Mouse (Mus musculus): Measurements from ENCODE around the gene Acsm2. TPM values are rescaled to one million over a fixed set of nuclear protein-coding genes. Genes with fewer than 3 reads are reported as not detected.

Acsm2 gene
- polyA plus RNA-seq, 1 experiment from 2014 or later = not detected

- H3K4me1 ChIP-seq (ENCODE audit: control insufficient read depth, insufficient read depth, low read length) = no peaks in the 10 kb centered on the region
- no peaks in the 10 kb centered on the region for H3K27me3 ChIP-seq (replicated peaks; ENCODE audit: control insufficient read depth, insufficient read depth, low read length)
Measured at GRCm38 (mm10) chr7:119523389-119523788, 30.8 kb upstream of the Acsm2 start, which contains the start of gene Pdilt. Gene Pdilt (minus strand): TSS chr7:119523489.

GRCm38 (mm10) chr7:119525881-119526281 lies 28.3 kb upstream of the Acsm2 start:
- no peak for ATAC-seq (ENCODE audit: low read depth)
- no peaks in the 10 kb centered on the region for H3K4me1 ChIP-seq (ENCODE audit: control insufficient read depth, insufficient read depth, low read length)
- no peak overlapping the region for H3K9ac ChIP-seq (ENCODE audit: low read depth, low read length)
- H3K4me3 ChIP-seq (ENCODE audit: low read depth, low read length) = no peak overlapping the region
- H3K4me2 ChIP-seq (ENCODE audit: low read depth, low read length) = no peak overlapping the region
- no peaks in the 10 kb centered on the region for H3K27me3 ChIP-seq (replicated peaks; ENCODE audit: control insufficient read depth, insufficient read depth, low read length)
- WGBS = 15% methylated on average over 2 of the region's 2 CpGs
- H3K36me3 ChIP-seq (ENCODE audit: control insufficient read depth, insufficient read depth, low read length) = no peaks in the 10 kb centered on the region
- no peak overlapping the region for H3K27ac ChIP-seq (replicated peaks; ENCODE audit: low read depth, low read length)
- no peaks in the 10 kb centered on the region for H3K9me3 ChIP-seq (ENCODE audit: control insufficient read depth, low read length)
- DNase-seq (ENCODE audit: low spot score) = no peak

More at GRCm38 (mm10) chr7:119523389-119523788, 30.8 kb upstream of the Acsm2 start, which contains the start of gene Pdilt:
- H3K4me2 ChIP-seq (ENCODE audit: low read depth, low read length) = no peak within 1 kb of the TSS
- ATAC-seq (ENCODE audit: low read depth) = no peak
- H3K9me3 ChIP-seq (ENCODE audit: control insufficient read depth, low read length) = no peaks in the 10 kb centered on the region
- DNase-seq (ENCODE audit: low spot score) = no peak
- WGBS = 52% methylated on average over 4 of the region's 4 CpGs
- H3K27ac ChIP-seq (replicated peaks; ENCODE audit: low read depth, low read length) = no peak within 1 kb of the TSS
- no peak within 1 kb of the TSS for H3K9ac ChIP-seq (ENCODE audit: low read depth, low read length)
- no peaks in the 10 kb centered on the region for H3K36me3 ChIP-seq (ENCODE audit: control insufficient read depth, insufficient read depth, low read length)
- H3K4me3 ChIP-seq (ENCODE audit: low read depth, low read length) = no peak within 1 kb of the TSS

- H3K4me2 ChIP-seq (ENCODE audit: low read depth, low read length) = no peak overlapping the region
- no peaks in the 10 kb centered on the region for H3K4me1 ChIP-seq (ENCODE audit: control insufficient read depth, insufficient read depth, low read length)
- no peak for ATAC-seq (ENCODE audit: low read depth)
- no peaks in the 10 kb centered on the region for H3K36me3 ChIP-seq (ENCODE audit: control insufficient read depth, insufficient read depth, low read length)
- DNase-seq (ENCODE audit: low spot score) = no peak
- WGBS = 67% methylated on average over 13 of the region's 13 CpGs
- no peak overlapping the region for H3K27ac ChIP-seq (replicated peaks; ENCODE audit: low read depth, low read length)
- H3K27me3 ChIP-seq (replicated peaks; ENCODE audit: control insufficient read depth, insufficient read depth, low read length) = no peaks in the 10 kb centered on the region
- H3K9ac ChIP-seq (ENCODE audit: low read depth, low read length) = no peak overlapping the region
- H3K9me3 ChIP-seq (ENCODE audit: control insufficient read depth, low read length) = no peaks in the 10 kb centered on the region
- no peak overlapping the region for H3K4me3 ChIP-seq (ENCODE audit: low read depth, low read length)
Measured at GRCm38 (mm10) chr7:119526486-119526885, 27.7 kb upstream of the Acsm2 start.

GRCm38 (mm10) chr7:119527135-119527534 lies 27.0 kb upstream of the Acsm2 start:
- DNase-seq (ENCODE audit: low spot score) (no peak), ATAC-seq (ENCODE audit: low read depth) (no peak)
- no peak overlapping the region for H3K4me2 ChIP-seq (ENCODE audit: low read depth, low read length)
- 100% methylated on average over 1 of the region's 1 CpGs for WGBS
- no peak overlapping the region for H3K27ac ChIP-seq (replicated peaks; ENCODE audit: low read depth, low read length)
- no peaks in the 10 kb centered on the region for H3K27me3 ChIP-seq (replicated peaks; ENCODE audit: control insufficient read depth, insufficient read depth, low read length)
- no peaks in the 10 kb centered on the region for H3K4me1 ChIP-seq (ENCODE audit: control insufficient read depth, insufficient read depth, low read length)
- no peaks in the 10 kb centered on the region for H3K36me3 ChIP-seq (ENCODE audit: control insufficient read depth, insufficient read depth, low read length)
- H3K4me3 ChIP-seq (ENCODE audit: low read depth, low read length) = no peak overlapping the region
- no peaks in the 10 kb centered on the region for H3K9me3 ChIP-seq (ENCODE audit: control insufficient read depth, low read length)
- H3K9ac ChIP-seq (ENCODE audit: low read depth, low read length) = no peak overlapping the region

- Histone ChIP-seq H3K4me1 (ENCODE audit: control insufficient read depth, insufficient read depth, low read length) (no peaks in the 10 kb centered on the region), H3K27me3 (replicated peaks; ENCODE audit: control insufficient read depth, insufficient read depth, low read length) (no peaks in the 10 kb centered on the region), H3K4me3 (ENCODE audit: low read depth, low read length) (no peak overlapping the region), H3K9ac (ENCODE audit: low read depth, low read length) (no peak overlapping the region), H3K9me3 (ENCODE audit: control insufficient read depth, low read length) (no peaks in the 10 kb centered on the region), H3K36me3 (ENCODE audit: control insufficient read depth, insufficient read depth, low read length) (no peaks in the 10 kb centered on the region), H3K27ac (replicated peaks; ENCODE audit: low read depth, low read length) (no peak overlapping the region), H3K4me2 (ENCODE audit: low read depth, low read length) (no peak overlapping the region)
- no peak for DNase-seq (ENCODE audit: low spot score)
- 66% methylated on average over 2 of the region's 2 CpGs for WGBS
- ATAC-seq (ENCODE audit: low read depth) = no peak
Measured at GRCm38 (mm10) chr7:119527548-119527947, 26.6 kb upstream of the Acsm2 start.

- no peak for DNase-seq (ENCODE audit: low spot score)
- no peak for ATAC-seq (ENCODE audit: low read depth)
- Histone ChIP-seq H3K4me3 (ENCODE audit: low read depth, low read length) (no peak overlapping the region), H3K36me3 (ENCODE audit: control insufficient read depth, insufficient read depth, low read length) (no peaks in the 10 kb centered on the region), H3K4me2 (ENCODE audit: low read depth, low read length) (no peak overlapping the region), H3K9ac (ENCODE audit: low read depth, low read length) (no peak overlapping the region), H3K27ac (replicated peaks; ENCODE audit: low read depth, low read length) (no peak overlapping the region), H3K4me1 (ENCODE audit: control insufficient read depth, insufficient read depth, low read length) (no peaks in the 10 kb centered on the region), H3K27me3 (replicated peaks; ENCODE audit: control insufficient read depth, insufficient read depth, low read length) (no peaks in the 10 kb centered on the region), H3K9me3 (ENCODE audit: control insufficient read depth, low read length) (no peaks in the 10 kb centered on the region)
- WGBS = 68% methylated on average over 7 of the region's 7 CpGs
Measured at GRCm38 (mm10) chr7:119528617-119529016, 25.5 kb upstream of the Acsm2 start.

- 45% methylated on average over 1 of the region's 1 CpGs for WGBS
- Histone ChIP-seq H3K4me3 (ENCODE audit: low read depth, low read length) (no peak overlapping the region), H3K27ac (replicated peaks; ENCODE audit: low read depth, low read length) (no peak overlapping the region), H3K4me2 (ENCODE audit: low read depth, low read length) (no peak overlapping the region), H3K9me3 (ENCODE audit: control insufficient read depth, low read length) (no peaks in the 10 kb centered on the region), H3K9ac (ENCODE audit: low read depth, low read length) (no peak overlapping the region), H3K4me1 (ENCODE audit: control insufficient read depth, insufficient read depth, low read length) (no peaks in the 10 kb centered on the region), H3K27me3 (replicated peaks; ENCODE audit: control insufficient read depth, insufficient read depth, low read length) (no peaks in the 10 kb centered on the region), H3K36me3 (ENCODE audit: control insufficient read depth, insufficient read depth, low read length) (no peaks in the 10 kb centered on the region)
- DNase-seq (ENCODE audit: low spot score) (no peak), ATAC-seq (ENCODE audit: low read depth) (no peak)
Measured at GRCm38 (mm10) chr7:119532924-119533323, 21.2 kb upstream of the Acsm2 start.

- ATAC-seq (ENCODE audit: low read depth) = no peak
- Histone ChIP-seq H3K27me3 (replicated peaks; ENCODE audit: control insufficient read depth, insufficient read depth, low read length) (no peaks in the 10 kb centered on the region), H3K4me1 (ENCODE audit: control insufficient read depth, insufficient read depth, low read length) (no peaks in the 10 kb centered on the region), H3K9ac (ENCODE audit: low read depth, low read length) (no peak overlapping the region), H3K4me2 (ENCODE audit: low read depth, low read length) (no peak overlapping the region), H3K9me3 (ENCODE audit: control insufficient read depth, low read length) (no peaks in the 10 kb centered on the region), H3K36me3 (ENCODE audit: control insufficient read depth, insufficient read depth, low read length) (no peaks in the 10 kb centered on the region), H3K4me3 (ENCODE audit: low read depth, low read length) (no peak overlapping the region), H3K27ac (replicated peaks; ENCODE audit: low read depth, low read length) (no peak overlapping the region)
- no peak for DNase-seq (ENCODE audit: low spot score)
- 83% methylated on average over 2 of the region's 2 CpGs for WGBS
Measured at GRCm38 (mm10) chr7:119534389-119534788, 19.8 kb upstream of the Acsm2 start.

- Histone ChIP-seq H3K27ac (replicated peaks; ENCODE audit: low read depth, low read length) (no peak overlapping the region), H3K27me3 (replicated peaks; ENCODE audit: control insufficient read depth, insufficient read depth, low read length) (no peaks in the 10 kb centered on the region), H3K4me2 (ENCODE audit: low read depth, low read length) (no peak overlapping the region), H3K4me1 (ENCODE audit: control insufficient read depth, insufficient read depth, low read length) (no peaks in the 10 kb centered on the region), H3K4me3 (ENCODE audit: low read depth, low read length) (no peak overlapping the region), H3K36me3 (ENCODE audit: control insufficient read depth, insufficient read depth, low read length) (no peaks in the 10 kb centered on the region), H3K9ac (ENCODE audit: low read depth, low read length) (no peak overlapping the region), H3K9me3 (ENCODE audit: control insufficient read depth, low read length) (no peaks in the 10 kb centered on the region)
- DNase-seq (ENCODE audit: low spot score) (no peak), ATAC-seq (ENCODE audit: low read depth) (no peak)
- 70% methylated on average over 2 of the region's 2 CpGs for WGBS
Measured at GRCm38 (mm10) chr7:119542445-119542844, 11.7 kb upstream of the Acsm2 start.

All from embryonic facial prominence, embryonic 14.5 days (tissue).